Mouse (Mus musculus) gastrocnemius, postnatal 14 days (tissue): ENCODE results near the gene Amd1. TPM values are rescaled to one million over a fixed set of nuclear protein-coding genes. Genes with fewer than 3 reads are reported as not detected.

Source experiments
- DNase-seq: peaks from one replicate; pipeline ENCODE4 v3.0.0; 2021; ENCODE audit warnings: mixed read lengths
- intact Hi-C: fragments of 180-260 bp; cut with DNase I; formaldehyde crosslinking; loops from one replicate; pipeline ENCODE4 v1.15.1; 2025; ENCODE audit warnings: low total_unique reads
- long read RNA-seq, 2 experiments: library from polyadenylated mRNA; stranded (forward); transcript quantifications; one replicate each; pipeline ENCODE4 v2.0.0; 2021
- total RNA-seq, 2 experiments: library from RNA; stranded (reverse); gene quantifications; 2 replicates each; pipeline ENCODE4 v1.2.3; 2021

Amd1 gene
- 10 to 100 TPM; 20.7 to 24.8 TPM for total RNA-seq
- long read RNA-seq, experiment 1, transcript Amd1-201 (8 exons, 3,204 nt) = major isoform, 13 of 18 reads
- long read RNA-seq, experiment 1, partial matches to known transcripts = 2 of 18 reads
- long read RNA-seq, experiment 1, other reads (novel, unspliced or antisense) = 3 of 18 reads
- long read RNA-seq, experiment 2, transcript Amd1-201 (8 exons, 3,204 nt) = major isoform, 15 of 23 reads
- long read RNA-seq, experiment 2, partial matches to known transcripts = 1 of 23 reads
- long read RNA-seq, experiment 2, other reads (novel, unspliced or antisense) = 7 of 23 reads

GRCm38 (mm10) chr10:40302140-40302985 lies at the start of gene Amd1:
Amd1 (minus strand) TSS chr10:40302186.
- DNase-seq = peak; percentile 100
- intact Hi-C loops = no loop called here

DNA sequence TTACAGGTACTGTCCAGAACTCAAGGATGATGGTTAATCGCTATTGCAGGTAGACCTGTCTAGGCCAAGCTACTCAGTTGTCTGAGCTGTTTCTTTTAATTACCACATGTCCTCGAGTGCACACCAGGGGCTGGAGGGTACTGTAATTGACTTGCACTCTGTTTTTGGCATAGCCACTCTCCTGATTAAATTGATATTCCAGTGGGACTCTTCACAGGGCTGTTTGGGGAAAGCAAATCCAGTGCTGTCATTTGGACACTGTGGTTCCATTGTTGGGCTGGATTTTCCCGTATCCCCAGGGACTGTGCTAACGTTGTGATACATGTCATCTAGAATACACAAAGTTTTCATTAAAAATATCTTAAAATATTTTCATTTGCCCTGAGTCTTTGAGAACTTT lies 49.2 kb upstream of the Amd1 start:
- intact Hi-C loops = no loop called here
- DNase-seq = no peak

GRCm38 (mm10) chr10:40350245-40350932 lies 48.4 kb upstream of the Amd1 start:
- intact Hi-C loops = no loop called here

GRCm38 (mm10) chr10:40349631-40350177 lies 47.7 kb upstream of the Amd1 start:
- intact Hi-C loops = no loop called here
- DNase-seq = peak; percentile 61

More at GRCm38 (mm10) chr10:40350245-40350932, 48.4 kb upstream of the Amd1 start:
- DNase-seq = no peak

DNA sequence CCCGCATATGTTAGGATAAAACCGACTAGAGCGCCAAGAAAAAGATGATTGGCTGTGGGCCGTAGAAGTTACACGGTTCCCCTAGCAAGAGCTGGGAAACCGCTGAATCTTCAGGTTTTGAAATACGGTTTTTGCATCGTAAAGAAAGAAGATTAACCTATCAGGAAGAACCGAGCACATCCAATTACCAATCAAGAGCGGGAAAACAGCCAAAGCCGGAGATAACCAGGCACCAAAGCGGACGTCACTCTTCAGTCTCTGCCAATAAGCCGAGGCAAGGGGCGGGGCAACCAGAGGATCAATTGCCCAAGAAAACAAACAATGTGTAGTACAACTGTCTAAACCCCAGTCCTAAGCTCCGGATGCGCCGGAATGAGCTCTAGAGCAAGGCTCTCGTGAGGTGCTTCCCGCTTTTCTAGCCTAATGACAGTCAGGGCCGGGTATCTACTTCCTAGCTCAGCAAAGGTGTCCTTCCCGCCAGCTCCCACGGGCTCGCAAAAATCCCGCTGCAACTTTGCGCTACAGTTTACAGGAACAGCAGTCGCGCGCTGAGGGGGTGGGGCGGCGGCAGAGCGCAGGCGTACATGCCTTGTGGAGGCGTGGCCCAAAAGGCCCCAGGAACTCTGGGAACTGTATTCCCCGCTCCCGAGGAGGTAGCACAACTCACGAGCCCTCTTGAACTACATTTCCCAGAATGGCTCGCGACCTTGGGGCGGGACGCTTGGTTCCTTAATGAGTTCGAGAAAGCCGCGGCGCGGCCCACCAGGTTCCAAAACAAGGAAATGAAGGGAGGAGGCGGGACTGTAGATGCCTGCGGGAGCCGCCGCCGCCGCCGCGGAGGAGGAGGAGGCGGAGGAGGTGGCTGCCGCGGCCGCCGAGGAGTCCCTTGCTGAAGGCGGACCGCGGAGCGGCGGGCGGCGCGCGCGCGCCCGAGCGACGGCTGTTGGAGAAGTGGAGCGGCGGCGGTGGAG lies 46.9 kb upstream of the Amd1 start:
- intact Hi-C loops = no loop called here
- peak; percentile 96 for DNase-seq

DNA sequence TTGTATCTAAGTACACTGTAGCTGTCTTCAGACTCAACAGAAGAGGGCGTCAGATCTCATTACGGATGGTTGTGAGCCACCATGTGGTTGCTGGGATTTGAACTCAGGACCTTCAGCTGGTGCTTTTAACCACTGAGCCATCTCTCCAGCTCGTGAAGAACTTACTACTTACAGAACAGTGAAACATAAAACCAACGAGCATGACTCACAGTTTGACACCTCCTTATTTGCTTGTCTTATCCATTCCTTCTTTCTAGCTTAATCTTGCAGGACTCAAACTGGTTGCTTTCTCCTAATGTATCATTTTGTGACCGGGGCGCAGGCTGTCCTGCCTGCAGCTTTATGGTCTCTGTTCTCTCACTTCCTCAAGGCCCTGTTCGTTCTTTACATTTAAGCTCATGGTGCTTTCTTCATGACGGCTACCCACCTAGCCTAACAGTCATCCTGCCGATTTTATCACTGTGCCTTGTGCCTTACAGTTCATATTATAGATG lies 45.5 kb upstream of the Amd1 start:
- intact Hi-C loops = no loop called here
- no peak for DNase-seq

GRCm38 (mm10) chr10:40346776-40347403 lies 44.9 kb upstream of the Amd1 start:
- no peak for DNase-seq
- intact Hi-C loops = no loop called here

GRCm38 (mm10) chr10:40342036-40342435 lies 40.0 kb upstream of the Amd1 start:
- DNase-seq = no peak
- intact Hi-C loops = no loop called here

DNA sequence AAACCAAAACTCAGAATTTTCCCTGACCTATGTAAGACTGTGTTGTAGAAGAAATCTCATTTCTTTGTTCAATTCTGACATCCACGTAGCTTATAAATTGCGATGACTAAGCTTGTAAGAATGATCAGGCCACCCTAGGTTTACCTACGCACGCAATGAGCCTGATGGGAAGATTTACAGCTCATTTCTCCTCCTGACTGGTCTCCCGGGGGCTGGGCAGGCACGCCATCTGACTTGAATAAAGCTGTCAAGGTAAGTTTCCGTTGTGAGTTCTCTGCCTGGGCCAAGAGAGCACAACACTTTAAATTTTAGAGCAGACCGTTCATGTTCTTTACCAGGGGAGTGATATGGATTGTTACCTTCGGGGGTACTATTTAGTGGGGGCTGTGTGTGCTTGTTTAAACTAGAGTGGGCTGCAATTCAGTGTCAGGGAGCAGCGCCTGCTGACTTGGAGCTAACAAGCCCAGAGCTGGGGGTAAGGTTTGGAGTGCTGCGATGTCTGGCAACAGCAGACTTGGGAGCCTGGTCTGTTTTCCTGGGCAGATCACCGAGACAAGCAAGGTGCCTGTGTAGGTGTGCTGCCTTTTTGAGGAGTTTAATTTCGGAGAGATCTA lies 37.5 kb upstream of the Amd1 start, which contains the start of gene Cdk19:
Gene Cdk19 (plus strand): TSS at position 214 of the 614 bp plus-strand sequence.
- DNase-seq = no peak
- intact Hi-C loops = no loop called here

- DNase-seq = no peak
- intact Hi-C loops = no loop called here
Observed at GRCm38 (mm10) chr10:40332864-40333263, 30.9 kb upstream of the Amd1 start.

GRCm38 (mm10) chr10:40330262-40330661 lies 28.3 kb upstream of the Amd1 start:
- intact Hi-C loops = no loop called here

GRCm38 (mm10) chr10:40328004-40328551 lies 26.1 kb upstream of the Amd1 start:
- DNase-seq = no peak
- intact Hi-C loops = no loop called here

More at GRCm38 (mm10) chr10:40330262-40330661, 28.3 kb upstream of the Amd1 start:
- no peak for DNase-seq

DNA sequence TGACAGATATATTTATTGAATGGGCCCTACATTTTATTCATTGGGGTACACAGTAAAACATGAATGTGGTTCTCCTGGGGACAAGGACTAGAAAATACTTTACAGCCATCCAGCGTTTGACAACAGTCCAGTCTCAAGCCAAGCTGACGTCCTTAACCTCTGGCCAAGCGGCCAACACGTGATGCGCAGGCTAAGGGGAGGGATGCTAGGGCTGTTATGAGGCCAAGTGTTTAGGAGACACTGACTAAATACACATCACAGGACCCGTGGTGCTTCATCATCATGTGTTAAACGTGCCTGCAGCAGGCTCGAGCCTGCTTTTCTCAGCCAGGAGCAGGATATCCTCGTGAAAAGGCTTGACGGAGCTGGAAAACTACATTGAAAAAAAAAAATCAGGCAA lies 18.3 kb upstream of the Amd1 start:
- no peak for DNase-seq
- intact Hi-C loops = no loop called here

DNA sequence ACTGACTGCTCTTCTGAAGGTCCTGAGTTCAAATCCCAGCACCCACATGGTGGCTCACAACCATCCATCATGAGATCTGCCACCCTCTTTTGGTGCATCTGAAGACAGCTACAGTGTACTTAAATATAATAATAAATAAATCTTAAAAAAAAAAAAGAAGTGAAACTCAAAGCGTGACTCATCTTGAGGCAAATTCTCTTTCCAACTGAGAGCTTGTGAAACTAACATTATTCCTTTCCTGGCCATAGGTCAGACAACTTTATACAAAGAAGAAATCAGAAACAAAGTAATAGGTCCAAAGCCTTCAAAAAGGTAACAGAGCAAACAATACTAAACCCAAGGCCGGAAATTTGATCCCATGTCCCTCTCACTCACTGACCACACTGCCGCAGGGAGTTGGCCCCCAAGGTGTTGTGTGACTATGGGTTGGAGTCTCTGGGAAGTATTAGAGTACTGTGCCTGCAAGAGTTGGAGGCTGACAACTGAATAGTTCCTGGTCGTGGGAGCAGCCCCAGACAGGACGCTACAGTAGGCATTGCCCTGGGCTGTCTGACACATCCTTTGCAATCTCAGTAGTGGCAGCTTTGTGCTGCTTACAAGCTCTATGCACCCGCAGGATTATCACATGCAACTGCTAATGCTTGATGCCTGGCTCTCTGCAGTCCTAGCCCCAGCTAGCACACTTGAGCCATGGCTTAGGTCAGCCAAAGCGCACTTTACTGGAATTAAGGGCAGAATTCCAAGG lies 15.0 kb upstream of the Amd1 start:
- intact Hi-C loops = no loop called here

GRCm38 (mm10) chr10:40312781-40313180 lies 10.8 kb upstream of the Amd1 start:
- DNase-seq = no peak
- intact Hi-C loops = no loop called here

More for the DNA sequence above, 15.0 kb upstream of the Amd1 start:
- no peak for DNase-seq

- intact Hi-C loops = no loop called here
- no peak for DNase-seq
Observed at GRCm38 (mm10) chr10:40309884-40310635, 8.1 kb upstream of the Amd1 start.
